Mouse (Mus musculus) lung, embryonic 14.5 days (tissue): ENCODE results near the gene Mcu. TPM values are rescaled to one million over a fixed set of nuclear protein-coding genes. Genes with fewer than 3 reads are reported as not detected.

Experiments used
- ATAC-seq: fragments of 200-750 bp; cut with Nextera tagmentation; 2 replicates; pipeline ENCODE4 v1.8.0; 2017; ENCODE audit warnings: mild to moderate bottlenecking, moderate TSS enrichment, moderate library complexity; ENCODE audit not compliant: insufficient read depth
- DNase-seq: peaks from one replicate; pipeline ENCODE4 v3.0.0-alpha.2; 2015
- H3K27ac ChIP-seq: fragments of 300-500 bp; sonication (generic); 2 replicates; pipeline ENCODE4 v1.5.1; 2014; ENCODE audit warnings: low read depth, mild to moderate bottlenecking, moderate library complexity
- H3K27me3 ChIP-seq: fragments of 300-500 bp; sonication (generic); 2 replicates; pipeline ENCODE4 v1.6.1; 2014; ENCODE audit warnings: low read length, control low read depth; ENCODE audit not compliant: insufficient read depth
- H3K36me3 ChIP-seq: fragments of 300-500 bp; sonication (generic); 2 replicates; pipeline ENCODE4 v1.6.1; 2014; ENCODE audit warnings: control low read depth; ENCODE audit not compliant: insufficient read depth
- H3K4me1 ChIP-seq: fragments of 300-500 bp; sonication (generic); 2 replicates; pipeline ENCODE4 v1.6.1; 2014; ENCODE audit warnings: antibody characterized with exemption, control low read depth; ENCODE audit not compliant: insufficient read depth
- H3K4me2 ChIP-seq: fragments of 300-500 bp; sonication (generic); 2 replicates; pipeline ENCODE4 v1.6.1; 2014; ENCODE audit warnings: mild to moderate bottlenecking
- H3K4me3 ChIP-seq: fragments of 300-500 bp; sonication (generic); 2 replicates; pipeline ENCODE4 v1.5.1; 2014; ENCODE audit warnings: low read depth, low read length
- H3K9ac ChIP-seq: fragments of 300-500 bp; sonication (generic); 2 replicates; pipeline ENCODE4 v1.6.1; 2014
- H3K9me3 ChIP-seq: fragments of 300-500 bp; sonication (generic); 2 replicates; pipeline ENCODE4 v1.6.1; 2016; ENCODE audit warnings: low read depth, low read length, control low read depth
- CTCF ChIP-seq: IDR thresholded peaks from 2 replicates; pipeline ENCODE4 v1.5.1; 2016; ENCODE audit warnings: antibody characterized with exemption, low read depth
- WGBS: fragments of 180-500 bp; shearing (Covaris S2); extraction: QIAGEN DNeasy Blood & Tissue Kit; methylation state at CpG from one replicate; pipeline ENCODE4 v1.1.7; 2014; 5-methylcytosine and 5-hydroxymethylcytosine counted together
- polyA plus RNA-seq: library from polyadenylated mRNA; unstranded; fragments of >200 nt; fragmentation: Nextera tagmentation; extraction: Ambion mirVana; gene quantifications from 2 replicates; pipeline ENCODE4 v1.2.1, GENCODE M21; 2014

Gene Mcu
- polyA plus RNA-seq, 1 experiment from 2014 or later = 32.4 TPM

DNA sequence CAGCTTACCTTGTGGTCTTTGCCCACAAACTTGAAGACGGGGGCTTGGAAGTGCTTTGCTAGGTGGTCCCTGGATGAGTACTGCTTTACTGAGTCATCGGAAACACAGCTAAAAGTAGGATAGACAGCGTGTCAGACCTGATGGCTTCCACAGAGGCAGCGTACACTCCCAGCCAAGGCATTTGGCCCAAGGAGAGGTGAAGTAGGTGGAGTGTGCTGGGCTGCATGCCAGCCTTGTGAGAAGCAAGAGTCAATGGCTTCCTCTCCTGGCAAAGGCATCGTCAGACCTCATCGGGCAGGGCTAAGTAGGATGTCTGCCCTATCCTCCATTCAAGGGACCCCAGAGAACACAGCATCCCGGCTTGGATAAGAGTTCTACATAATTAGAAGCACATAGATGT is 191.1 kb downstream of the Mcu start:
- no peak overlapping the region for H3K27ac ChIP-seq
- no peak for TF ChIP-seq CTCF
- ATAC-seq (no peak), DNase-seq (peak; percentile 61)
- no peaks in the 10 kb centered on the region for H3K4me1 ChIP-seq
- no peaks in the 10 kb centered on the region for H3K9me3 ChIP-seq
- H3K27me3 ChIP-seq = no peaks in the 10 kb centered on the region
- WGBS = 79% methylated on average over 7 of the region's 7 CpGs
- no peak overlapping the region for H3K4me2 ChIP-seq
- no peak overlapping the region for H3K4me3 ChIP-seq
- H3K36me3 ChIP-seq = no peaks in the 10 kb centered on the region
- H3K9ac ChIP-seq = no peak overlapping the region

DNA sequence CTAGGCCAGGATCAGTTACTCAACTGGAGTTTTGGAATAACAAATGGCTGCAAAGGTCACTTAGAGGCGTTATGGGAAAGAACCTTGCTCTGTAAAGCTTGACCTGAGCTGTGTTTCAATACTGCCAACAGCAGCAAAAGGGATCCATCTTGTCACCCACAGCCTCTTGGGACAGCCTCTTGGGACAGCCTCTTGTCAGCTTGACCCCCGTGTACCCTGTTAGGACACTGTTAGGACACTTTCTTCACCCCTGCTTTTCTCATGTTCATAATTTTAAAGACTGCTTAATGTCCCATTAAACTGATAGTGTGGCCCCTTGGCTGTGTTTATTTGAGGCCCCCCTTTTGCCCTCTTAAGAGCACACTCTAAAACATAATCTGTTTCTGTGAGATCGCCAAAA is 192.0 kb downstream of the Mcu start:
- Histone ChIP-seq H3K4me3 (no peak overlapping the region), H3K4me1 (no peaks in the 10 kb centered on the region), H3K9me3 (no peaks in the 10 kb centered on the region), H3K36me3 (no peaks in the 10 kb centered on the region), H3K4me2 (no peak overlapping the region), H3K27ac (no peak overlapping the region), H3K9ac (no peak overlapping the region), H3K27me3 (no peaks in the 10 kb centered on the region)
- DNase-seq (peak; percentile 24), ATAC-seq (no peak)
- WGBS = 36% methylated on average over 3 of the region's 3 CpGs
- TF ChIP-seq CTCF = no peak

DNA sequence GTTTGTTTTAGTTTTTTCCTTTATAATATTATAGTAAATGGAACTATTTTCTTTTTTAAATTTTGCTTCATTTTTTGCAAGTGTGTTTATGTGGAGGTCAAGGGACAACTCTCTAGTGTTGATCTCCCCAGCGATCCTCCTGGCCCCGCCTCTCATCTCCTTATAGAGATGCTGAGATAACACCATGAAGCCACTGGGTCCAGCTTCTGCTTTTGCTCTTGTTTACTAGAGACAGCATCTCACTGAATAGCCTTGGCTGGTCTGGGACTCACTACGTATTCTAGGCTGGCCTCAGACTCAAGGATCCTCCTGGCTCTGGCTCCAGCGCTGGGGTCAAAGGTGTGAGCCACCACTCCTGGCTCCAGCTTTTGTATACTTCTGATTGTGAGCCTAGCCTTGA is 197.0 kb downstream of the Mcu start:
- H3K27ac ChIP-seq = no peak overlapping the region
- no peak for TF ChIP-seq CTCF
- DNase-seq (no peak), ATAC-seq (no peak)
- no peak overlapping the region for H3K4me2 ChIP-seq
- H3K4me3 ChIP-seq = no peak overlapping the region
- H3K36me3 ChIP-seq = no peaks in the 10 kb centered on the region
- no peaks in the 10 kb centered on the region for H3K4me1 ChIP-seq
- no peak overlapping the region for H3K9ac ChIP-seq
- no peaks in the 10 kb centered on the region for H3K9me3 ChIP-seq
- WGBS = 76% methylated on average over 4 of the region's 4 CpGs
- no peaks in the 10 kb centered on the region for H3K27me3 ChIP-seq

DNA sequence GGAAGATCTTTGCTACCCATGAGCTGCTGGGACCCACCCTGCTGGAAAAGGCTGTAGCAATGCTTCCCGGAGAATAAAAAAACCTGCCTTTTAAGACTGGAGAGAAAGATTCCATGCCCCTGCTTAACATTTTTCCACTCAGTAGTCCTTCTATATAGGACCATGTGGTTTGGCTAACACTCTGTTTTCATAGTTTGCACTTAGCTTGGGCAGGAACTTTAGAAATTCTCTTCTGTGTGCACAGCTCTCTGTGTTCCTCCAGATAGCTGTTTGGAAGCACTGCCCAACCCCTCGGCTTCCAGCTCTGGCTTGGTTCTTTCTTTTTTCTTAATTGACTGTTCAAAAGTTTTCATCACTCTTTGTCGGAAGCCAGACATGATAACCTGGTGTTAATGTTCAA is 199.9 kb downstream of the Mcu start:
- no peak for ATAC-seq
- Histone ChIP-seq H3K4me2 (no peak overlapping the region), H3K27ac (no peak overlapping the region), H3K4me1 (no peaks in the 10 kb centered on the region), H3K9ac (no peak overlapping the region), H3K9me3 (no peaks in the 10 kb centered on the region), H3K27me3 (no peaks in the 10 kb centered on the region), H3K4me3 (no peak overlapping the region), H3K36me3 (no peaks in the 10 kb centered on the region)
- no peak for DNase-seq
- TF ChIP-seq CTCF = no peak
- 62% methylated on average over 3 of the region's 3 CpGs for WGBS

DNA sequence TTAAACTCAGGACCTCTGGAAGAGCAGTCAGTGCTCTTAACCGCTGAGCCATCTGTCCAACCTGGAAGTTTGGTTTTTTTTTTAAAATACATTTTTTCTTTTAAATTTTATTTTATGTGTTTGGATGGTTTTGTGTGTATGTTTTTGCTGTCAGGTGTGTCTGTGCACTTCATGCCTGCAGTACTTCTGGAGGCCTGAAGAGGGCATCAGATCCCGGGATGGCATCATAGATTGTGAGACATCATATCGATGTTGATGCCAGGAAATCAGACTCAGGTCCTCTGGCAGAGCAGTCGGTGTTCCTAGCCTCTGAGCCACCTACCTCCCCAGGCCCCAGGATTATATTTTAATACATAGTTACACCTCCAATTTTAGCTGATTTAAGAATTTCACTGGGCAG is 202.8 kb downstream of the Mcu start:
- ATAC-seq (no peak), DNase-seq (no peak)
- TF ChIP-seq CTCF = peak; percentile 27
- Histone ChIP-seq H3K4me1 (no peaks in the 10 kb centered on the region), H3K9ac (no peak overlapping the region), H3K36me3 (no peaks in the 10 kb centered on the region), H3K4me2 (no peak overlapping the region), H3K4me3 (no peak overlapping the region), H3K27ac (no peak overlapping the region), H3K9me3 (no peaks in the 10 kb centered on the region), H3K27me3 (no peaks in the 10 kb centered on the region)
- WGBS = 91% methylated on average over 4 of the region's 4 CpGs

DNA sequence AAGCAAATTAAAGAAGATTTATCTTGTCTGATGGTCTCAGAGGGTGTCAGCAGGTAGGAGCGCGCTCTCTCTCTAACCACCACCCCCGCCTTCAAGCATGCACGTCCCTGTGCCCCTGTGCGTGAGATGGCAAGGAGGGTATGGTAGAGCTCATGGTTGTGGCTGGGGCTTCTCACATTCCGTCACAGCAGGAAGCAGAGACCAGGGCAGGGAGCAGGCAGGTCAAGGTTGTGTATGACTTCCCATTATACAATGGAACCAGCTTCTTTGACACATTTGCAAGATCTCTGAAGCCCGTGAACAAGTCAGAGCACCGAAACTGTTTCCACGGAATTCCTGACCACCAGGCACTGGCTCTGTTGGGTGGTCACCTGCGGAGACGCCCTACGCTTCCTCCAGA is 206.2 kb downstream of the Mcu start:
- no peak overlapping the region for H3K4me3 ChIP-seq
- H3K4me1 ChIP-seq = no peaks in the 10 kb centered on the region
- no peaks in the 10 kb centered on the region for H3K9me3 ChIP-seq
- H3K4me2 ChIP-seq = no peak overlapping the region
- ATAC-seq (no peak), DNase-seq (no peak)
- no peak for TF ChIP-seq CTCF
- H3K36me3 ChIP-seq = no peaks in the 10 kb centered on the region
- no peak overlapping the region for H3K27ac ChIP-seq
- no peaks in the 10 kb centered on the region for H3K27me3 ChIP-seq
- H3K9ac ChIP-seq = no peak overlapping the region
- WGBS = 68% methylated on average over 12 of the region's 12 CpGs

DNA sequence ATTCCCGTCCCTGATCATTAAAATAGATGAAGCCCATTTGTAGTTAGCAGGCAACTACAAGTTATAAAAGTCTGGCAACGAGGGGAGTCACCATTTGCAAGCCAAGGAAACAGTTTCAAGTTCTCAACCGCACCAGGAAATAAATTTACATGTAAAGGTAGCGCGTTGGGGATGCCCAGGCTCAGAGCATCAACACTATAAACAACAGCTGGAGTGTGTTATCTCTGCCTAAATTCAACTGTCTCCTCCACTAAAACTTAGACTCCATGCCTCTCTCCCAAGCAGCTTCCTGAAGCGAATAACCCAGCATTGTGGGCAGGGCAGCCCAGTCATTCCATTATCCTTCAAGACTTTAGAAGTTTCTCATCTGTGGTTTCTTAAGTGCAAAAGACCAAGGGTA is 208.0 kb downstream of the Mcu start:
- Histone ChIP-seq H3K27ac (no peak overlapping the region), H3K9ac (no peak overlapping the region), H3K4me2 (no peak overlapping the region), H3K27me3 (no peaks in the 10 kb centered on the region), H3K36me3 (no peaks in the 10 kb centered on the region), H3K4me1 (no peaks in the 10 kb centered on the region), H3K9me3 (no peaks in the 10 kb centered on the region), H3K4me3 (no peak overlapping the region)
- WGBS = 38% methylated on average over 6 of the region's 6 CpGs
- TF ChIP-seq CTCF = no peak
- DNase-seq = no peak
- ATAC-seq = no peak

DNA sequence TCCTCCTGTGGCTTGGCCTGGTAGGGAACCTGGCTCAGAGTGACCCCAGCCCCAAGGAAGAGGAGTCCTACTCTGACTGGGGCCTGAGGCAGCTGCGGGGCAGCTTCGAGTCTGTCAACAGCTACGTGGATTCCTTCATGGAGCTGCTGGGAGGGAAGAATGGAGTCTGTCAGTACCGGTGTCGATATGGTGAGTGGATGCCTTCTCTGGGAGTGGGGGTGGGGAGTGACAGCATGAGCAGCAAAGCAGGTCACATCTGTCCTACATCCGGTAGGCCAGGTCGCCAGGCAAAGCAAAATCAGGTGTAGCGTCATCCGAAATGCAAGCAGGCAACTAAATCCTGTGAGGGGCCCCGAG is 212.7 kb downstream of the Mcu start:
- no peaks in the 10 kb centered on the region for H3K9me3 ChIP-seq
- no peak overlapping the region for H3K4me2 ChIP-seq
- no peak for DNase-seq
- no peak overlapping the region for H3K27ac ChIP-seq
- H3K36me3 ChIP-seq = no peaks in the 10 kb centered on the region
- H3K4me1 ChIP-seq = no peaks in the 10 kb centered on the region
- no peak overlapping the region for H3K9ac ChIP-seq
- no peak overlapping the region for H3K4me3 ChIP-seq
- no peaks in the 10 kb centered on the region for H3K27me3 ChIP-seq
- no peak for TF ChIP-seq CTCF
- ATAC-seq = no peak
- WGBS = 46% methylated on average over 10 of the region's 10 CpGs
